Mouse (Mus musculus) stomach, embryonic 16.5 days (tissue): ENCODE measurements around the gene Zfp663. TPM values are rescaled to one million over a fixed set of nuclear protein-coding genes. Genes with fewer than 3 reads are reported as not detected.
A peak's percentile ranks its signal among the peaks of the same experiment; 100 is the strongest.

Source experiments
- ATAC-seq: fragments of 200-750 bp; cut with Nextera tagmentation; 2 replicates; pipeline ENCODE4 v1.8.0; 2017; ENCODE audit warnings: moderate number of reproducible peaks, moderate TSS enrichment; ENCODE audit not compliant: insufficient read depth, low FRiP score
- H3K27ac ChIP-seq: fragments of 300-500 bp; sonication (generic); 2 replicates; pipeline ENCODE4 v1.5.1; 2014; ENCODE audit warnings: low read length
- H3K27me3 ChIP-seq: fragments of 300-500 bp; sonication (generic); 2 replicates; pipeline ENCODE4 v1.6.1; 2014; ENCODE audit warnings: low read length, control low read depth, mixed read lengths; ENCODE audit not compliant: control insufficient read depth, insufficient read depth
- H3K36me3 ChIP-seq: fragments of 300-500 bp; sonication (generic); 2 replicates; pipeline ENCODE4 v1.6.1; 2014; ENCODE audit warnings: low read length; ENCODE audit not compliant: control insufficient read depth, insufficient read depth
- H3K4me1 ChIP-seq: fragments of 300-500 bp; sonication (generic); 2 replicates; pipeline ENCODE4 v1.6.1; 2014; ENCODE audit warnings: low read length, control low read depth, mixed read lengths; ENCODE audit not compliant: control insufficient read depth, insufficient read depth
- H3K4me2 ChIP-seq: fragments of 300-500 bp; sonication (generic); 2 replicates; pipeline ENCODE4 v1.6.1; 2014; ENCODE audit warnings: low read depth, low read length, mixed read lengths
- H3K4me3 ChIP-seq: fragments of 300-500 bp; sonication (generic); replicated peaks from 2 replicates; pipeline ENCODE4 v1.5.1; 2014; ENCODE audit warnings: mild to moderate bottlenecking, low read length
- H3K9ac ChIP-seq: fragments of 300-500 bp; sonication (generic); 2 replicates; pipeline ENCODE4 v1.6.1; 2014; ENCODE audit warnings: low read length
- H3K9me3 ChIP-seq: fragments of 300-500 bp; sonication (generic); replicated peaks from 2 replicates; pipeline ENCODE4 v1.6.1; 2016; ENCODE audit warnings: low read length, control low read depth; ENCODE audit not compliant: control insufficient read depth
- WGBS: fragments of 180-500 bp; shearing (Covaris S2); extraction: QIAGEN DNeasy Blood & Tissue Kit; methylation state at CpG from one replicate; pipeline ENCODE4 v1.1.7; 2014; 5-methylcytosine and 5-hydroxymethylcytosine counted together
- polyA plus RNA-seq: library from polyadenylated mRNA; unstranded; fragments of >200 nt; fragmentation: Nextera tagmentation; extraction: Ambion mirVana; gene quantifications from 2 replicates; pipeline ENCODE4 v1.2.1, GENCODE M21; 2015

Zfp663 gene
- polyA plus RNA-seq, 1 experiment from 2014 or later, result 0.87 TPM

- no peak for ATAC-seq
Observed at GRCm38 (mm10) chr2:165398164-165398785, 29.7 kb upstream of the Zfp663 start.

GRCm38 (mm10) chr2:165397502-165398163, 29.1 kb upstream of the Zfp663 start:
- H3K36me3 ChIP-seq, result no peaks in the 10 kb centered on the region
- no peak for ATAC-seq
- H3K4me2 ChIP-seq, result no peak overlapping the region
- no peaks in the 10 kb centered on the region for H3K9me3 ChIP-seq
- H3K4me1 ChIP-seq, result peaks cover 12% of the 10 kb centered on the region
- no peak overlapping the region for H3K9ac ChIP-seq
- no peak overlapping the region for H3K4me3 ChIP-seq
- no peaks in the 10 kb centered on the region for H3K27me3 ChIP-seq
- 71% methylated on average over 23 of the region's 23 CpGs for WGBS
- no peak overlapping the region for H3K27ac ChIP-seq

More at GRCm38 (mm10) chr2:165398164-165398785, 29.7 kb upstream of the Zfp663 start:
- Histone ChIP-seq H3K27me3 (no peaks in the 10 kb centered on the region), H3K4me2 (no peak overlapping the region), H3K9ac (no peak overlapping the region), H3K36me3 (no peaks in the 10 kb centered on the region), H3K4me3 (no peak overlapping the region), H3K27ac (no peak overlapping the region), H3K4me1 (peaks cover 12% of the 10 kb centered on the region), H3K9me3 (no peaks in the 10 kb centered on the region)
- WGBS, result 73% methylated on average over 15 of the region's 15 CpGs

- 39% methylated on average over 20 of the region's 20 CpGs for WGBS
- H3K36me3 ChIP-seq, result no peaks in the 10 kb centered on the region
- no peak; the same call in 1 of the 2 replicates for ATAC-seq
- no peak overlapping the region for H3K4me2 ChIP-seq
- H3K9me3 ChIP-seq, result no peaks in the 10 kb centered on the region
- no peaks in the 10 kb centered on the region for H3K27me3 ChIP-seq
- H3K4me3 ChIP-seq, result no peak overlapping the region
- no peak overlapping the region for H3K27ac ChIP-seq
- H3K9ac ChIP-seq, result peak overlapping the region; percentile 43; the same call in 1 of the 2 replicates
- peaks cover 11% of the 10 kb centered on the region for H3K4me1 ChIP-seq
Observed at GRCm38 (mm10) chr2:165396831-165397501, 28.4 kb upstream of the Zfp663 start.

GRCm38 (mm10) chr2:165392156-165392555, 23.6 kb upstream of the Zfp663 start:
- 81% methylated on average over 4 of the region's 4 CpGs for WGBS
- Histone ChIP-seq H3K4me3 (no peak overlapping the region), H3K27me3 (no peaks in the 10 kb centered on the region), H3K4me1 (peaks cover 6% of the 10 kb centered on the region), H3K36me3 (no peaks in the 10 kb centered on the region), H3K9me3 (no peaks in the 10 kb centered on the region), H3K9ac (no peak overlapping the region), H3K4me2 (no peak overlapping the region), H3K27ac (no peak overlapping the region)
- ATAC-seq, result no peak

DNA sequence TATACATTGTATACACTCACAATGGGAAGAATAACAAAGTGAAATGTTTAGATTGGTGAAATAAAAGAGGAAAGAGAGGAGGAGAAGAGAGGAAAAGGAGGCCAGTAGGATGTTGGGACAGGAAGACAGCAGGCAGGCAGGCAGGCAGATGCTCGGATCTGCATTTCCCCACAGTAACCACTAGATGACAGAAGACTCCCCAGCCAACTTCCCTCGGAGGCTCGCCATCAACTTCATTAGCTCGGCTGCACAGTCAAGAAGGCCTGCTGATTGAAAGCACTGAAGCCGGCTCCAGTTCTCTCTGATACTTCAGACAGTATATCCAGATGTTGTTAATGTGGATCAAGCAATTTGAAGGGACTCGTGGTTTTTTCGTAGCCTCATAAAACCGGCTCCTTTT, 23.0 kb upstream of the Zfp663 start:
- H3K4me3 ChIP-seq, result no peak overlapping the region
- H3K36me3 ChIP-seq, result no peaks in the 10 kb centered on the region
- no peaks in the 10 kb centered on the region for H3K27me3 ChIP-seq
- 18% methylated on average over 8 of the region's 8 CpGs for WGBS
- no peaks in the 10 kb centered on the region for H3K9me3 ChIP-seq
- ATAC-seq, result no peak
- H3K4me1 ChIP-seq, result peaks cover 4% of the 10 kb centered on the region; the same call in 1 of the 2 replicates
- H3K4me2 ChIP-seq, result no peak overlapping the region
- H3K9ac ChIP-seq, result no peak overlapping the region
- H3K27ac ChIP-seq, result no peak overlapping the region

GRCm38 (mm10) chr2:165389299-165389952, 20.9 kb upstream of the Zfp663 start:
- Histone ChIP-seq H3K4me1 (0 out of 2 replicates have a peak, but pooled peaks cover 5% of the 10 kb centered on the region), H3K9ac (no peak overlapping the region), H3K4me3 (no peak overlapping the region), H3K4me2 (no peak overlapping the region), H3K9me3 (no peaks in the 10 kb centered on the region), H3K27ac (no peak overlapping the region), H3K36me3 (no peaks in the 10 kb centered on the region), H3K27me3 (no peaks in the 10 kb centered on the region)
- ATAC-seq, result no peak
- 62% methylated on average over 6 of the region's 6 CpGs for WGBS

DNA sequence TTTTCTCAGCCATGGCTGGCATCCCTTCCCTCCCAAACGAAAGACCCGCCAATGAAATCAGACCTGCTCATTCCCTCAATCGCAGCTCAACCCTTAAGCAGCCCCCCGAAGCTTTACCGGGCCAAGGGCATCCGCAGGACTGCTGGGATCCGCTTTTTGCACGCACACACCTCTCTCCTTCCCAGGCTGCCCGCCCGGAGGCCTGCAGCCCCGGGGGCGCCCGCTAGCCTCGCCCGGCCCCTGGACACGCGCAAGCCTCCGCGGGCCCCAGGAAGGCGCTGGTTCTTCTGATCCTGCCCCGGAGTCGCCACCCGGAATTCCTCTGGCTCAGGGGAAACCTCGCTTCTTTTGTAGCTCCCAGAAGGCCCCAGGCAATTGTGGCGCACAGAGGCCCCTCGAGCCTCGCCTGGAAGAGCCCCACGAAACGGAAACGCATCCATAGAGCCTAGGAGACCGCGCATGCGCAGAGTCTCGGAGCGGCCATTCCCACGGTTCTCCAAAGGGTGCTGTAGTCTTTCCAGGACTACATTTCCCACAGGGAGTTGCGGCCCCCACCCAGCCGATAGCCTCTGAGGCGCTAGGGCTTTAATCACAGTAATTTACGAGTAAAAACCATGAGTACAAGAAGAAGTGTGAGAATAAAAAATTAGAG, 19.4 kb upstream of the Zfp663 start, which contains the start of gene Zfp334:
TSS of gene Zfp334 (minus strand) at position 416 of the 652 bp plus-strand sequence.
- no peaks in the 10 kb centered on the region for H3K27me3 ChIP-seq
- under 1% methylated on average over 40 of the region's 40 CpGs for WGBS
- peaks cover 5% of the 10 kb centered on the region; the same call in 1 of the 2 replicates for H3K36me3 ChIP-seq
- no peaks in the 10 kb centered on the region for H3K9me3 ChIP-seq
- peak within 1 kb of the TSS; percentile 81 for H3K27ac ChIP-seq
- peak; percentile 94 for ATAC-seq
- peak within 1 kb of the TSS; percentile 91 for H3K9ac ChIP-seq
- 0 out of 2 replicates have a peak, but pooled peaks cover 5% of the 10 kb centered on the region for H3K4me1 ChIP-seq
- H3K4me3 ChIP-seq, result peak within 1 kb of the TSS; percentile 88
- peak within 1 kb of the TSS; percentile 90 for H3K4me2 ChIP-seq

GRCm38 (mm10) chr2:165387370-165387769, 18.8 kb upstream of the Zfp663 start:
- H3K36me3 ChIP-seq, result peaks cover 11% of the 10 kb centered on the region
- no peak for ATAC-seq
- peak overlapping the region; percentile 81 for H3K27ac ChIP-seq
- 10% methylated on average over 4 of the region's 4 CpGs for WGBS
- H3K4me3 ChIP-seq, result peak overlapping the region; percentile 88
- H3K9ac ChIP-seq, result peak overlapping the region; percentile 91
- no peaks in the 10 kb centered on the region for H3K27me3 ChIP-seq
- H3K9me3 ChIP-seq, result no peaks in the 10 kb centered on the region
- 0 out of 2 replicates have a peak, but pooled peaks cover 5% of the 10 kb centered on the region for H3K4me1 ChIP-seq
- peak overlapping the region; percentile 90 for H3K4me2 ChIP-seq
